Mouse (Mus musculus): Measurements from ENCODE around the gene Ttc7.
"Not testable (repeated sequence)": the region's sequence is repeated elsewhere in the genome, so short reads cannot be mapped to it uniquely, and the experiment has no call there.

Ttc7 gene

GRCm38 (mm10) chr17:87286481-87287143, 3.9 kb downstream of the Ttc7 start:
- peak; percentile 83 for DNase-seq

- peak; percentile 89 for DNase-seq
Observed at GRCm38 (mm10) chr17:87287197-87287777, 4.6 kb downstream of the Ttc7 start.

DNA sequence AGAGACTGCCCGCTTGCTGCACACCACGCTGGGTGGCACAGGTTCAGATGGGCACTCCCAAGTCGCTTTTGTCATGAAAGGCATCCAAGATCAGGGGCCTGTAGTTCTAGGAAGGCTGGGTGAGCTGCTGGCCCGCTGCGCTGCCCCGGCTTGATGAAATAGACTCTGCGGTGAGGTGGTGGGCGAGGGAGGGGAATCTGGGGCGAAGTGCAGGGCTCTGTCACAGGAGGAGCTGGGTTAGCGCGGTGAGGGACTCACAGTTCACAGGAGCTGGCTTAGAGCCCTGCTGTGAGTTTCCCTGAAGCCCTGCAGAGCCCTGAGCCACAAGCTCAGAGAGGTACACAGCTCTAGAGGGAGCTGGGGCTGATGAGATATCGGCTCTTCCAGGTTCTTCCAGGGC, 5.4 kb downstream of the Ttc7 start:
- DNase-seq = peak; percentile 87

DNA sequence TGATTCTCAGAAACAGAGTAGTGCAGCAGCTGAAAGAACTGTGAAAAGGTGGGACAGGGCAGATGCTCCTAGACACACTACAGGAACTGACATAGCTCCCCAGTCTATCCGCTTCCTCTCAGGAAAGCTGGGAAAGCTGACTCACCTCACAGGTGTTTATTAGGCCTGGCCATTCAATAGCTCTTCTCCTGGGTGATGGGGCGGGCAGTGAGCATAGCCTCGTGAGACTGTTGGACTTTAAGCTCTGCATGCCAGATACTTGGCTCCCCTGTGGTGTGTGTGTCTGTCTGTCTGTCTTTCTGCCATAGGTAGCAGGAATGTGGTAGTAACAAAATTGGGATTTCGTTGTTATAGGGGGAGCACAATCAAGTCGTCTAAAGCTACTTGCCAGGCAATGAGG, 6.7 kb downstream of the Ttc7 start:
- DNase-seq = no peak

DNA sequence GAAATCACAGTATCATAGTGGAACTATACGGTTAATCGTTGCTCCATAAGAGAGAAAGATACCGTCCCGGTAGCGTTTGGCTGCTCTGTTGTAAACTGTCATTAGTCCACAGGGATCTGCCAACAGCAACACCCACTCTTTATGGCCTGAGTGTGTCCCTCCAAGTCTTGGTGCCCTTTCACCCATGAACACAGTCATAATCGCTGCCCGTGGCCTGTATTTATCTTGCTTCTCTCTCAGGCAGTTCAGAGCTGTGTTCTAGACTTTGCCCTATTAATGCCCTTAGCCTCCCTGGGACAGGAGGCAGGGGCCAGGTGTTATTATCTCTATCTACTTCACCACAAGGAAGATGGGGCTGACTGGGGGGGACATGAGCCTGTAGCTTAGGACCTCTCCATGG, 8.4 kb downstream of the Ttc7 start:
- no peak for DNase-seq

DNA sequence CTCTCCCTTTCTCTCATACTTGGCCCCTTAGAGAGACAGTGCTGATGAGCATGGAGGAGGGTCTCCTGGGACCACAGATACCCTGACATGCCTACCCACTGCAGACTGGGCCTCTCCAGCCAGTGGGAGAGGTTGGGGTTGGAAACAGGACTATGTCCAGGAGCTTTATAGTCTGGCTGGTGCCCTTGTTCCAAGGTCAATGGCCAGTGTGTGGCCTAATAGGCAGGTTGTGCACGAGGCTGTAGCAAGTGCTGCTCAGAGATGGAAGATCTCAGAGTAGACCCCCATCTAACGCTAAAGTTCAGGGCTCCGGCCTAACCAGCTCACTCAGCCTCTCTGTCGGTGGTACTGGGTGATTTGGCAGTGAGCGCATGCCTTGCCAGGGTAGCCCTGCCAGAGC, 9.1 kb downstream of the Ttc7 start:
- no peak for DNase-seq

- DNase-seq = peak; percentile 89
Observed at GRCm38 (mm10) chr17:87293125-87293524, 10.4 kb downstream of the Ttc7 start.

GRCm38 (mm10) chr17:87295738-87296137, 13.1 kb downstream of the Ttc7 start:
- no peak for DNase-seq

GRCm38 (mm10) chr17:87296701-87297100, 14.0 kb downstream of the Ttc7 start:
- not testable (repeated sequence) for DNase-seq

GRCm38 (mm10) chr17:87298944-87299343, 16.3 kb downstream of the Ttc7 start:
- DNase-seq = peak; percentile 93

DNA sequence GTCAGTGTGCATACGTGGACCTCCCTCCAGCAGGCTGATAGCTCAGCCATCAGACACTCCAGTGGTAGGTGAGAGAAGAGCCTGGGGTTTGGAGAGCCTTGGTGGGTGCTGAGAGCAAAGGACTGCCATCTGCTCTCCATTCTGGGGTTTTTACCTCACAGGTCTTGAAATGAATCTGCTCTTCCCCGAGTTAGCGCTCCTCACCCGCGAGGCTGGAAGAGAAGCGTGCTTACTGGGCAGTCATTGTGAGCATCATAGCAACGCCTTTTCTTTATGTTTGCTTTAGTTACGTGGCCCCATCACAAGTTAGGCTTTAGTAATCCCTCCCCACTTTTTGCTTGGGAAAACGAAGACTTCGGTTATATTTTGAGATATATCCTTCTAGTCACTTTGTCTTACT, 17.7 kb downstream of the Ttc7 start:
- DNase-seq = no peak

DNA sequence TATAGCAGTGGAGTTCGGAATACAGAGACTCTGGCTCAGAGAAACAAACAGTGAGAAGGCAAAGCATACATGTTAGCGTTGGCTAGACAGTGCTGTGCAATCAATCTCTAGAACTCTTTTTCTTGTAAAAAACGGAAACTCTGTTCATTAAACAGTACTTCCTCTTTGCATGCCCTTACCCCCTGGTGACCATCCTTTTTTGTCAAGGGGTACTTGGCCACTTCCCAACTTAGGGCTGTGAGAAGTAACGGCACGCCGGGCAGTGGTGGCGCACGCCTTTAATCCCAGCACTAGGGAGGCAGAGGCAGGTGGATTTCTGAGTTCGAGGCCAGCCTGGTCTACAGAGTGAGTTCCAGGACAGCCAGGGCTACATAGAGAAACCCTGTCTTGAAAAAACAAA, 18.9 kb downstream of the Ttc7 start:
- DNase-seq = peak; percentile 93

GRCm38 (mm10) chr17:87302014-87302794, 19.5 kb downstream of the Ttc7 start:
- DNase-seq = peak; percentile 97

GRCm38 (mm10) chr17:87304151-87304894, 21.6 kb downstream of the Ttc7 start:
- DNase-seq = peak; percentile 94

DNA sequence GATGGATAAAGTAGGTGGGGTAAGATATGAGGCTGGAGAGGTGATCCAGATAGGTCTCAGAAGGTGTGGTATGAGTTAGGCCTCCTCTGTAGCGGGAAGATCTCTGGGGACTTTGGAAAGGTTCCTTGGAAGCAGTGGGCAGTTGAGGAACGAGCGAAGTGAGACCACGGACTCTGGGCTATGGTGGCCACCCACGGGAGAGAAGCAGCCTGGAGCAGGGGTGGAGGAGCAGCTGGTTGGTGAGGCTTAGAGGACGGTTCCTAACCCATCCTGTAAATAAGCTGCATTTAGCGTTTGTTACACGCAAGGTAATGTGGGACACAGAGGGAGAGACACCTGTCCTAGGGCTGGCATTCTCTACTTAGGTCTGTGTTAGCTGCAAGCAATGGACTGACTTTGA, 22.4 kb downstream of the Ttc7 start:
- peak; percentile 90 for DNase-seq

- peak; percentile 94 for DNase-seq
Observed at GRCm38 (mm10) chr17:87306746-87307145, 24.1 kb downstream of the Ttc7 start.

DNA sequence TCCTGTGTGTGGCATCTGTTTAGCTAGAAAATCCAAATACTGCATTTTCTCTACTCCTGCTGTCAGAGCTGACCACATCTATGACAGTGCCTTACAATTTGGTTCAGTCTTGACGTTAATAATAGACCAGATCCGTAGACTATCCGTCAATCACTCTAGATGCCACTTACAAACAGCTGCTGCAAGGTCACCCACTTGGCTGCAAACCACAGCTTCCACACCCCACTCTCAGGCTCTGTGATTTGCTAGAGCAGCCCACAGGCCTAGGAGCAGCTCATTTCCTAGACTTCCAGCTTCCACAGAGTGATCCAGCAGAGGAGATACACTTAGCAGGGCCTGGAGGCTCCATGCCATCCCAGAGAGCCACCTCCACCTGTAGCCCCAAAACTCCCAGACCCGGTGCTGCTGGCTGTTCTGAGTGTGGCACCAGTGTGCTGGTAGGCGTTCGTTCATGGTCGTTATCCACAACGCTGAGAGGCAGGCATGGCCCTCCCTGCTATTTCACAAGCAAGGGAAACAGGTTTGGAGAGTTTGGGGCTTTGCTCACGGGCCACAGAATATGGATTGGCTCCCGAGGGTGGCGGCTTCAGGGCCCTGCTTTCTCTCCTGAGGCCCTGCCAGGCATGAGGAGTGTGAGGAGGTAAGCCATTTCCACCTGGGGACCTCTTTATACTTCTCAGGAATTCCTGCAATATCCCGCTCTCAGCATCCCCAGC, 26.5 kb downstream of the Ttc7 start:
- peak; percentile 92 for DNase-seq

GRCm38 (mm10) chr17:87310497-87310896, 27.8 kb downstream of the Ttc7 start:
- peak; percentile 90 for DNase-seq

- DNase-seq = peak; percentile 96
Observed at GRCm38 (mm10) chr17:87312351-87312750, 29.7 kb downstream of the Ttc7 start.

DNA sequence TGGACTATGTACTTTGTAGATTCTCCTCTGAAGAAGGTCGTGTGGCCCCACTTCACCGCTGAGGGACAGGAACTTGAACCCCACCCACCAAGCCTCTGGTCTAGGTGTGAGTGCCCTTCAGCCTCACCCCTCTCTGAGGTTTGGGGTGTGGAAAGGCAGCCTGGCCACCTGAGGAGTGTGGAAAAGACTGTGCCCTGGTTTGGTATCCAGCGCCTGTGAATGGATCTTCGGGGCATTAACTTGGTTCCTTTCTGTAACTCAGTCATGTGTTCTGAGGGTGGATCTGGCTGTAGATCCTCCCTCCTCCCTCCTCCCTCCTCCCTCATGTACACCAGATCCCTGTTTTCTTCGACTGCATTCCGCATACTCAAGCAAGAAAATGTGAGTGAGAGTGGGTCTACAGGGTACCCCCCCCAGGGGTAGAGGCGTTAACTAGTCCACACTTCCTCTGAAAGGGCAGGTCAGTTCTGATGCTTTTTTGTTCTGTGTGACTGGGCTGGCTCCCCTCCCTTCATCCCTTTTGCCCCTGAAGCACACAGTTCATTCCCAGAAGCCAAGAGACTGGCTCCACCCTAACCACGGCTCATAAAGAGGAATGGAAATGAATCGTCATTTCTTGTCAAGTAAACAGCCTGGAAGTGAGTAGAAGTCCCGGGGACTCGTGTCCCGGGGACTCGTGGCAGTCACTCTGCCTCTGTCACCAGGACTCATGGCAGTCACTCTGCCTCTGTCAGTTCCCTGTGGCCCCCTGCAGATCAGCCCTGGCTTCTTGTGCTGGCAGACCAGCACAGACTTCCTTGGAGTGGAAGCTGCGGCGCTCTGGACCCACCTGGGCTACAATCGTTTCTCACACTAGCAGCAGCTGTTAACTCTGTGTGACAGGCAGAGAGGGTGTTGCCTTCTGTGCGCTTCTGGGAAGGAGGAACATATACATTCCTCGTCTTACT, 30.5 kb downstream of the Ttc7 start:
- peak; percentile 95 for DNase-seq

- peak; percentile 94 for DNase-seq
Observed at GRCm38 (mm10) chr17:87314121-87314520, 31.4 kb downstream of the Ttc7 start.

Data from heart, adult 11 months (tissue).